Mouse (Mus musculus): Measurements from ENCODE around the gene Safb2. TPM values are rescaled to one million over a fixed set of nuclear protein-coding genes. Genes with fewer than 3 reads are reported as not detected.
"Not testable (repeated sequence)": the region's sequence is repeated elsewhere in the genome, so short reads cannot be mapped to it uniquely, and the experiment has no call there.

Gene Safb2
- total RNA-seq (2021): 100 to 1,000 TPM; 153 to 170 TPM
- long read RNA-seq, experiment 1, transcript Safb2-201 (21 exons, 3,277 nt): major isoform, 10 of 33 reads
- long read RNA-seq, experiment 1, partial matches to known transcripts: 13 of 33 reads
- long read RNA-seq, experiment 1, other reads (novel, unspliced or antisense): 10 of 33 reads
- long read RNA-seq, experiment 2, transcript Safb2-201 (21 exons, 3,277 nt): major isoform, 44 of 101 reads
- long read RNA-seq, experiment 2, partial matches to known transcripts: 20 of 101 reads
- long read RNA-seq, experiment 2, other reads (novel, unspliced or antisense): 36 of 101 reads

GRCm38 (mm10) chr17:56584257-56585130 is at the start of gene Safb2, which contains the start of gene Safb:
TSS of gene Safb2 (minus strand) at chr17:56584585.
TSS of gene Safb (plus strand) at chr17:56584825.
- peak; percentile 95 to 97 for DNase-seq (ENCODE audit: low spot score in 2 of 2)

DNA sequence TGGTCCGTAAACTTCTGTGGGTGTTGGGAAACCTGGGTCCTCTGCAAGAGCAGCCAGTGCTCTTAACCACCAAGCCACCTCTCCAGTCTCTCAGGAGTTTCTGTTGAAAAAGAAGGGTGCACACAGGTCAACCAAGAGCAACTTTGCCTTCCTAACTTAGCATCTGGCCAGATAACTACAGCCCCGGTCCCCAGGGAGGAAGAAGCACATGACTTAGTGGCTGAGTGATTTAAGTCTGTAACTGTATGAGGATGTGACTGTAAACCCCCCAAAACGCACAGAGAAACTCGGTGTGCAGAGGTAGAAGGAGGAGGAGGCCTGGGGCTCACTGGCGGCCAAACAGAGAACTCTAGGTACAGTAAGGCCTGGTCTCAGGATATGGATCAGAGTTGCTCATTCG is 49.6 kb upstream of the Safb2 start:
- no peak for DNase-seq (ENCODE audit: low spot score in 2 of 2)

DNA sequence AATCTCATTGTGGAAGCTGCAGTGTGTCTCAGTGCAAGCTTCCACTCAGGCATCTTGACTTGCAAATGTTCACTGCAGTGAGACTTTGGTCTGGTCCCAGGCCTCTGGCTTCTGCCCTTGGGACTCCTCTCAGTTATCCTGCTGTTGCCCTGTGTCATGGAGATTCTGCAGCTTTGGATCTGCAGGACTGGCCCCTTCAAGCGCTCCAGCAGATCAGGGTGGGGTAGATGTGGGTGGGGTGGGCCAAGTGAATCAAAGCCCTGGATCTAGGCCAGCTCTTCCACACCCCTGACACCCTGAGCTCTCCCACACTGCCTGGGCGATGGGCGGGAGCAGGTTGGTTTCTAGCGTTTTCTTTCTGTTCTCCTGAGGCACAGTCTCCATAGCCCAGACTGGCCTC is 47.4 kb upstream of the Safb2 start:
- no peak for DNase-seq (ENCODE audit: low spot score in 2 of 2)

DNA sequence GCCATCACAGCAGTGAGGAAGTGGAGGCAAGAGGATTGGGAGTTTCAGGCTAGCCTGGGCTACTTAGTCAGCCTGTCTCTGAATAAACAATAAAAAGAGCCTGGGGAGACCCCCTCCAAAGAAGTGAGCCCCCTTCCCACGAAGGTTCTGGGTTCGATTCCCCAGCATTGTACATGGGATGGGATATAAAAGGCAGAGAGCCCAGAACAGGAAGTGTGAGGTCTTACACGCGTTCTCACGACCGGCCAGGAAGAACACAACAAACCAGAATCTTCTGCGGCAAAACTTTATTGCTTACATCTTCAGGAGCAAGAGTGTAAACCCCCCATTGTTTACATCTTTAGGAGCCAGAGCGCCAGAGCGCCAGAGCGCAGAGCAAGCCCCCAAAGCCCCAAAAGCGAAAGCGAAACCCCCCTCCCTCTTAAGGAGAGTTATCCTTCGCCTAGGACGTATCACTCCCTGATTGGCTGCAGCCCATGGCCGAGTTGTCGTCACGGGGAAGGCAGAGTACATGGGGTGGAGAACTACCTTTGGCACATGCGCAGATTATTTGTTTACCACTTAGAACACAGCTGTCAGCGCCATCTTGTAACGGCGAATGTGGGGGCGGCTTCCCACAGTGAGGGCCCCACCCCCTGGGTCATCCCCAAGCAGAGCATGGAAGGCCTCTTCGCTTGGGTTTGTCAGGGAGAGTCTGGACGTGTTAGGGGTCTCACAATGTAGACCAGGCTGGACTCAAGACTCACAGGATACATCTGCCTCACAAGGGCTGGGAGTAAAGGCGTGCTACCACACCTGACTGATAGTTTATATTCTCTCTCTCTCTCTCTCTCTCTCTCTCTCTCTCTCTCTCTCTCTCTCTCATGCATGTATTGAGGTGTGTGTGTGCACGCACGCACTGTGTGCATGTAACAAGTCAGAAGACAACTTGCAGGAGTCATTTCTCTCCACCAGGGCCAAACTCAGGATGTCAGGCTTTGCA is 45.7 kb upstream of the Safb2 start:
- DNase-seq (ENCODE audit: low spot score in 2 of 2): not testable (repeated sequence)

- no peak for DNase-seq (ENCODE audit: low spot score in 2 of 2)
Observed at GRCm38 (mm10) chr17:56627530-56628277, 43.3 kb upstream of the Safb2 start, which contains the start of gene Catsperd. TSS of gene Catsperd (plus strand) at chr17:56628143.

GRCm38 (mm10) chr17:56626754-56627470 is 42.5 kb upstream of the Safb2 start, which contains the start of gene Lonp1:
TSS of gene Lonp1 (minus strand) at chr17:56626887.
- DNase-seq (ENCODE audit: low spot score in 2 of 2): peak; percentile 81 to 93

GRCm38 (mm10) chr17:56626260-56626659 is 41.9 kb upstream of the Safb2 start:
- no peak for DNase-seq (ENCODE audit: low spot score in 2 of 2)

DNA sequence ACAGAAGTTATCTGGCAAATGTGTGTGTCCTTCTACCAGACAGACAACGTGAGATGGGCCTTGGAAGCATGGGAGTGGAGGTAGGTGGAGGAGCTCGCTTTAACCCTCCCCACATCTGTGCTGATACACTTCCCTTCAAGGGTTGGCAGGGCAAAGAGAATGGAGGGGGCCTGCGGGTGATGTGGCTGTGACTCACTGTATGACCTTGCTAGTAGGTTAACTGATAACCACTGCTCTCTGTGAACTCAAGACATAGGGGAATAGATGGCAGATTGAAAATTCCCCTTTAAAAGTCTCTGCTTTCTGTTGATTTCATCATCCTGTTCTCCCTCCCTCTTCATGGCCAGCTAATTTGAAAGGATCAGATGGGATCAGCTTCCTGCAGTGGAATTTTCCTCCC is 41.1 kb upstream of the Safb2 start:
- no peak for DNase-seq (ENCODE audit: low spot score in 2 of 2)

- DNase-seq (ENCODE audit: low spot score in 2 of 2): no peak
Observed at GRCm38 (mm10) chr17:56617628-56618027, 33.2 kb upstream of the Safb2 start.

- no peak for DNase-seq (ENCODE audit: low spot score in 2 of 2)
Observed at GRCm38 (mm10) chr17:56616725-56617124, 32.3 kb upstream of the Safb2 start.

DNA sequence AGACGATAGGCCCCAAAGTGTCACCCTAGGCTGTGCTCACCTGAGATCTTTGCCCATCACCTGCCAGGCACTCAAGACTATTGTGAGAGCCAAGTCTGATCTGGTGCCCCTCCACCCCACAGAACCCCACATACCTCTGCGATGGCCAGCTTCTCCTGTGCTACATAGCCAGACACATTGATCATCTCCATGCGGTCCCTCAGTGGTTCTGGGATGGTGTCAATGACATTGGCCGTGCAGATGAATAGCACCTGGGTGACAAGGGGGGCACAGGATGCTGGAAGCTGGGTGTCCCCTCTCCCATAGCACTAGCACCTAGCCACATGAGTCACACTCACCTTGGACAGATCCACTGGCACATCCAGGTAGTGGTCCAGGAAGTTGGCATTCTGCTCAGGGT is 31.4 kb upstream of the Safb2 start:
- no peak for DNase-seq (ENCODE audit: low spot score in 2 of 2)

DNA sequence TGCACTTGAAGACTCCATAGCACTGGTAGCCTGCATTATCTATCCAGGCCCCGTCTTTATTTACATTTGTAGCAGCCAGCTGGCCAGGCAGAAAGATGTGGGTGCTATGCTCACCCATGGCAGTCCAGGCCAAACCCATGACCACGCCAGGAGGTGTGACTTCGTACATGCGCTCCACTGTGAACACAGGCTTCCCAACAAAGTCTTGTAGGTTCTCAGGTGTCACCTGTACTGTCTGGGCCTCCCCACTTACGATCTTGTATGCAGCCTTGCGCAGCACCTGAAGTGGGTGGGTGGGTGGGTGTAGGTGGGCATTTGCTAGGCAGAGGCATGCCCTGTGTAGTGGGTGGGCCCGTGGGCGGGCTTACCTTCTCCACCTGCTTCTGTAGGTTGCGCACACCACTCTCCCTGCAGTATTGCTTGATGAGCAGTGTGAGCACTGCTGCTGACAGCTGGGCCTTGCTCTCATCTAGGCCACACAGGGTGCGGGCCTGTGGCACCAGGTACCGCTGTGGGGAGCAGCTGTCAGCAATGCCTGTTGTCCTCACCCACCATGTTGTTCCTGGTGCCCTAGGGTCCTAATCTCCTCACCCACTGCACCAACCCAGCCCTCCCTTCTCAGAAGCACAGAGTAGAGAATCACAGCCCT is 30.9 kb upstream of the Safb2 start:
- no peak for DNase-seq (ENCODE audit: low spot score in 2 of 2)

DNA sequence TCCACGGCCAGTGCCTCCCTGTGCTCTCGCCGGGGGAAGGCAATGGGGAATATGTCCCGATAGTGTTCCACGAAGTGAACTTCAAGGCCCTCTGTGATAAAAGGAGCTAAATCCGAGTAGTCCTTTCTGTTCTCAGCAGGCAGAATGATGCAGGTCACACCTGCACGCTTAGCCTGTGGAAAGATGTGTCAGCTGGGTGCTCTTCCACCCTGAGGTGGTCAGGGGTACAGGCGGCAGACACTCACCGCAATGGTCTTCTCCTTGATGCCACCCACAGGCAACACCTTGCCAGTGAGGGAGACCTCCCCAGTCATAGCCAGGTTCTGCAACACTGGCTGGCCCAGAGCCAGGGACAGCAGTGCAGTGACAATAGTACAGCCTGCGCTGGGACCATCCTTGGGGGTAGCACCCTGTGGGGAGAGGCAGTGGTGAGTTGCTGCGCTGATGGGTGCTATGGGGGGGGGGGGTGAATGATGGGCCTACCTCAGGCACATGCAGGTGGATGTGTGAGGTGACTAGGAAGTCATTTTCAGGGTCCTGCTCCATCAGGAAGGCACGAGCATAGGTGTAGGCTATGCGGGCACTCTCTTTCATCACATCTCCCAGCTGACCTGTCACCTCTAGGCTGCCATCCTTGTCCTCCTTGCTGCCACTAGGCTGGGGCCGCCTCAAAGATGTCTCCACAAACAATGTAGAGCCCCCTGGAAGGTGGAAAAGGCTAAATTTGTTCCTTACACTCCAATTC is 30.2 kb upstream of the Safb2 start:
- no peak for DNase-seq (ENCODE audit: low spot score in 2 of 2)

- DNase-seq (ENCODE audit: low spot score in 2 of 2): not testable (repeated sequence)
Observed at GRCm38 (mm10) chr17:56613893-56614292, 29.5 kb upstream of the Safb2 start.

- peak; percentile 94 to 97 for DNase-seq (ENCODE audit: low spot score in 2 of 2)
Observed at GRCm38 (mm10) chr17:56613236-56613844, 29.0 kb upstream of the Safb2 start, which contains the start of gene Rpl36. TSS of gene Rpl36 (plus strand) at chr17:56613416.

DNA sequence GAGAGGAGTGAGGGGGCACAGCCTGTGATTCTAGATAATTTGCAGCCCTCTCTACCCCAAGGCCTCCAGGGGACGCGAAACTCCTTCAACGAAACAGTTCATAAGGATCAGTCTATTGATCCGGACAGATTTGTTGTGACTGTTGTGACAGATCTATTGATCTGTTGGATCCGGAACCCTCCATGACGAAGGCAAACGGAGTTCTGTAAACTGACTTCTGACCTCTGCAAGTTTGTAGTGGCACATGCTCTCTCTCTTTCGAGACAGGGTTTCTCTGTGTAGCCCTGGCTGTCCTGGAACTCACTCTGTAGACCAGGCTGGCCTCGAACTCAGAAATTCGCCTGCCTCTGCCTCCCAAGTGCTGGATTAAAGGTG is 28.2 kb upstream of the Safb2 start:
- DNase-seq (ENCODE audit: low spot score in 2 of 2): not testable (repeated sequence)

DNA sequence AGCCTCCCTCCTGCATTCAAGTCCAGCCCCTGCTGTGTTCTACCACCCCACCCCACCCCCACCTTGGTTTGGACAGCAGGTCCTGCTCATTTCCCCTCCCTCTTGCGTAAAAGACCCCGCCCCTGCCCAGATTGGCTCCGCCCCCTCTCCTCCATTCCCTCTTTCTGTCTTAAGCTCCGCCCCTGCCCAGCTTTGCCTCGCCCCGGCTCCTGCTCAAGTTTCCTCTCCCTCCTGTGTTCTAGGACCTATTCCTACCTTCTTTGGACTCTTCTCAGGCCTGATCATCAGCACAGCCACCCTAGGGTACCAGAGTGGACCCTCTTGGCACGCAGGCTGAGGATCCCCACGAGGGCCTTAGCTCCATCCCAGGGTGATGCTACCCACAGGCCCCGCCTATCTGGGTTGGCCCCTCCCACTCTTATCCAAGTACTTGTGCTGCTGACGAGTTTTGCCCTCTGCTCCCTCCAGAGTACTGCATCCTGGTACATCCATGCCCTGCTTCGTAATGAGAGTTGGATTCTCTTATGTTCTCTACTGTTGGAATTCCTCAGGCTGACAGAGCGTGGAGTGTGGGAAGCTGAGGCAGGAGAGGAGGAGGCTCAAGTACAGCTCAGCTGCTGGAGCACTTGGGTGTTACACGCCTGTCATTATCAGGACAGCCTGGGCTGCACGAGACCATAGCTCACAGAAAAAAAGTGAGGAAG is 27.6 kb upstream of the Safb2 start:
- DNase-seq (ENCODE audit: low spot score in 2 of 2): peak in 1 of 2 experiments; percentile 37

Measured in adrenal gland, postnatal 4 days (tissue).